Mouse (Mus musculus): ENCODE measurements at regions not wholly inside any gene's neighbourhood (a gene's known extent, or its start where the extent isn't known, plus 50 kb on each side); places are given as distances from the start of the nearest gene placed in this dataset.
A peak's percentile ranks its signal among the peaks of the same experiment; 100 is the strongest.

DNA sequence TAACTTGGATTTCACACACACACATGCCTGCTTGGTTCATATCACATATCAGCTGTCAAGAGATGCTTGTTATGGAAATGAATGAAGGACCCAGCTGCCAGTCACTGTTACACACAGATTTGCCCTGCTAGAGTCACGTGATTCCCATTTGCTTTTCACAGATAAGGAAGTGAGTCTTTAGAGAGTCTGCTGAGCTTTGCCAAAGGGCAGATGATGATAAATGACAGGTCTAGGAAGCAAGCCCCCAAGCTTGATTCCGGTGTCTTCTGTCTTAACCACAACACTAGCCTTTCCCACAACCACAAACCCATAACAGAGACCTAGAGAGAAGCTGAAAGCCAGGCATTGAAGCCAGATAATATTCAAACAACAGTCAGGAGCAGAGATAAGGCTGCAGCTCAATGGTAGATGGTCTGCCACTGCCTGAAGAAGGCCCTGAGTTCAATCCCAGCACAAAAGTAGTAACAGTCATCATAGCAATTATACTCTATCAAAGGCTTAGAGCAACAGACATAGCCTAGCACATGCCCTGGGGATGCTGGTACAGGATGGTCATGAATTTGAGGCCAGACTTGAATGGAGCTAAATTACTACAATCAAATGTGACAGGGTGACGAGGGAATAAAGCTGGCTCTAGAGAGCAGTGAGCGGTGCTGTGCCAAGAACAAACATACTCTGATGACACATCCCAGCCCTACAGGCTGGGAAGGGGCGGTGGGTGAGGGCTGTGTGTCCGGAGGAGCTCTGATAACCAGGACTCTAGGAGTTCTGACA, 89.0 kb upstream of the H2afz start:
- 52% methylated on average over 6 of the region's 6 CpGs for WGBS
- Histone ChIP-seq H3K4me3 (ENCODE audit: low read depth, low read length) (no peak overlapping the region), H3K27ac (ENCODE audit: low read depth, low read length) (no peak overlapping the region), H3K4me1 (ENCODE audit: insufficient read depth, low read length) (peaks cover 5% of the 10 kb centered on the region; the same call in 1 of the 2 replicates), H3K36me3 (ENCODE audit: insufficient read depth, low read length) (no peaks in the 10 kb centered on the region), H3K9me3 (ENCODE audit: low read length) (no peaks in the 10 kb centered on the region), H3K27me3 (ENCODE audit: insufficient read depth, low read length) (no peaks in the 10 kb centered on the region), H3K4me2 (ENCODE audit: low read depth, low read length, poor library complexity, severe bottlenecking) (no peak overlapping the region), H3K9ac (replicated peaks; ENCODE audit: low read length, poor library complexity, severe bottlenecking) (no peak overlapping the region)
- DNase-seq (ENCODE audit: low spot score), result no peak
- TF ChIP-seq CTCF (IDR thresholded peaks at IDR 0.05), result no peak
- no peak for ATAC-seq (ENCODE audit: low FRiP score)

GRCm38 (mm10) chr3:137778113-137778512, 86.2 kb upstream of the H2afz start:
- DNase-seq (ENCODE audit: low spot score) (peak; percentile 74), ATAC-seq (ENCODE audit: low FRiP score) (no peak)
- TF ChIP-seq CTCF (IDR thresholded peaks at IDR 0.05), result peak; percentile 78
- Histone ChIP-seq H3K27me3 (ENCODE audit: insufficient read depth, low read length) (no peaks in the 10 kb centered on the region), H3K9me3 (ENCODE audit: low read length) (no peaks in the 10 kb centered on the region), H3K36me3 (ENCODE audit: insufficient read depth, low read length) (no peaks in the 10 kb centered on the region), H3K4me1 (ENCODE audit: insufficient read depth, low read length) (peaks cover 5% of the 10 kb centered on the region; the same call in 1 of the 2 replicates), H3K4me2 (ENCODE audit: low read depth, low read length, poor library complexity, severe bottlenecking) (no peak overlapping the region), H3K4me3 (ENCODE audit: low read depth, low read length) (no peak overlapping the region), H3K27ac (ENCODE audit: low read depth, low read length) (no peak overlapping the region), H3K9ac (replicated peaks; ENCODE audit: low read length, poor library complexity, severe bottlenecking) (no peak overlapping the region)
- WGBS, result 43% methylated on average over 7 of the region's 7 CpGs

DNA sequence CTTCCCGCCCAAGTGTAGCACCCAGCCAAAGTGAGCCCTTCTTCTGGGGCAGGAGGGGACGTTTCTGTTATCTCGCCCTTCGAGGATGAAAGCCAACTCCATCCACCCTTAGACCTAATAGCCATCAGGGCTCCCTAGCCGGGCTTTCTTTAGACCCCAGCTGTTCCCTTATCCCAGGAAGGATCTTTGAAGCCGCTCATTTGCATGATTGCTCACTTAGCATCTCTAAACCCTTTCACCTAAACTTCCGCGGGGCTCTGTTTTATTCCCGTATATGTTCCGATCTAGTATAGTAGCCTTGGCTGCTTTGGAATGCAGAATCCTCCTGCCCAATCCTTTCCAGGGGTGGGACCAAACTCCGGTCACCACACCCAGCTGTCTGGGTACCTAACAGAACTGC, 84.3 kb upstream of the H2afz start:
- H3K4me1 ChIP-seq (ENCODE audit: insufficient read depth, low read length), result peaks cover 5% of the 10 kb centered on the region; the same call in 1 of the 2 replicates
- no peak for TF ChIP-seq CTCF (IDR thresholded peaks at IDR 0.05)
- no peaks in the 10 kb centered on the region for H3K9me3 ChIP-seq (ENCODE audit: low read length)
- WGBS, result 8% methylated on average over 11 of the region's 11 CpGs
- no peak overlapping the region for H3K4me3 ChIP-seq (ENCODE audit: low read depth, low read length)
- no peak overlapping the region for H3K27ac ChIP-seq (ENCODE audit: low read depth, low read length)
- ATAC-seq (ENCODE audit: low FRiP score) (no peak), DNase-seq (ENCODE audit: low spot score) (no peak)
- no peak overlapping the region for H3K9ac ChIP-seq (replicated peaks; ENCODE audit: low read length, poor library complexity, severe bottlenecking)
- H3K4me2 ChIP-seq (ENCODE audit: low read depth, low read length, poor library complexity, severe bottlenecking), result peak overlapping the region; percentile 33
- H3K36me3 ChIP-seq (ENCODE audit: insufficient read depth, low read length), result no peaks in the 10 kb centered on the region
- no peaks in the 10 kb centered on the region for H3K27me3 ChIP-seq (ENCODE audit: insufficient read depth, low read length)

DNA sequence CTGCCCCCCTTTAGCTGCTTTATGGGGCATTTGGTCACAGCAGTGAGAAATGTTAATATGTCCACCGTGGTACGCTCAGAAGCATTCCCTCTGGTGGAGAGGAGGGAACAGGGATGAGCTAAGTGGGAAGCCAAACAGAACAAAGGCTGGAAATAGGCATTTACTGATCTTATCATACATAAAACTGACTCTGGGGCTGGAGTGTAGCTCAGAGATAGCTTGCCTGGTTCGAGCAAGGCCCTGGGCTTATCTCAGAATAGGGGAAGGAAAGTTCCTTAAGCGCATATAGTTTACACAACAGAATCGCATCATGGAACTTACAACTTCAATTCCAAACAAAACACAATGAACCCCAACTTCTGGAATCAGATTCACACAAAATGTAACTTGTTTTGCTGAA, 81.5 kb upstream of the H2afz start:
- WGBS, result 75% methylated on average over 5 of the region's 5 CpGs
- Histone ChIP-seq H3K4me3 (ENCODE audit: low read depth, low read length) (no peak overlapping the region), H3K9me3 (ENCODE audit: low read length) (no peaks in the 10 kb centered on the region), H3K4me1 (ENCODE audit: insufficient read depth, low read length) (peaks cover 5% of the 10 kb centered on the region; the same call in 1 of the 2 replicates), H3K36me3 (ENCODE audit: insufficient read depth, low read length) (no peaks in the 10 kb centered on the region), H3K9ac (replicated peaks; ENCODE audit: low read length, poor library complexity, severe bottlenecking) (no peak overlapping the region), H3K27ac (ENCODE audit: low read depth, low read length) (no peak overlapping the region), H3K4me2 (ENCODE audit: low read depth, low read length, poor library complexity, severe bottlenecking) (no peak overlapping the region), H3K27me3 (ENCODE audit: insufficient read depth, low read length) (no peaks in the 10 kb centered on the region)
- ATAC-seq (ENCODE audit: low FRiP score), result no peak
- no peak for TF ChIP-seq CTCF (IDR thresholded peaks at IDR 0.05)
- DNase-seq (ENCODE audit: low spot score), result no peak

- Histone ChIP-seq H3K4me2 (ENCODE audit: low read depth, low read length, poor library complexity, severe bottlenecking) (no peak overlapping the region), H3K4me1 (ENCODE audit: insufficient read depth, low read length) (peaks cover 5% of the 10 kb centered on the region; the same call in 1 of the 2 replicates), H3K4me3 (ENCODE audit: low read depth, low read length) (no peak overlapping the region), H3K9me3 (ENCODE audit: low read length) (no peaks in the 10 kb centered on the region), H3K27me3 (ENCODE audit: insufficient read depth, low read length) (no peaks in the 10 kb centered on the region), H3K9ac (replicated peaks; ENCODE audit: low read length, poor library complexity, severe bottlenecking) (no peak overlapping the region), H3K36me3 (ENCODE audit: insufficient read depth, low read length) (no peaks in the 10 kb centered on the region), H3K27ac (ENCODE audit: low read depth, low read length) (no peak overlapping the region)
- peak; percentile 39 for DNase-seq (ENCODE audit: low spot score)
- TF ChIP-seq CTCF (IDR thresholded peaks at IDR 0.05), result peak; percentile 60
- 22% methylated on average over 7 of the region's 7 CpGs for WGBS
- ATAC-seq (ENCODE audit: low FRiP score), result peak; percentile 45
These were observed 80.1 kb upstream of the H2afz start for GRCm38 (mm10) chr3:137783937-137784911.

Data from midbrain, postnatal 0 days (tissue).